Mouse (Mus musculus): ENCODE data around the gene Parp8.
"Not testable (repeated sequence)": the region's sequence is repeated elsewhere in the genome, so short reads cannot be mapped to it uniquely, and the experiment has no call there.

The Parp8 gene

GRCm38 (mm10) chr13:116962480-116963462, 62.6 kb downstream of the Parp8 start:
- no peak for DNase-seq

DNA sequence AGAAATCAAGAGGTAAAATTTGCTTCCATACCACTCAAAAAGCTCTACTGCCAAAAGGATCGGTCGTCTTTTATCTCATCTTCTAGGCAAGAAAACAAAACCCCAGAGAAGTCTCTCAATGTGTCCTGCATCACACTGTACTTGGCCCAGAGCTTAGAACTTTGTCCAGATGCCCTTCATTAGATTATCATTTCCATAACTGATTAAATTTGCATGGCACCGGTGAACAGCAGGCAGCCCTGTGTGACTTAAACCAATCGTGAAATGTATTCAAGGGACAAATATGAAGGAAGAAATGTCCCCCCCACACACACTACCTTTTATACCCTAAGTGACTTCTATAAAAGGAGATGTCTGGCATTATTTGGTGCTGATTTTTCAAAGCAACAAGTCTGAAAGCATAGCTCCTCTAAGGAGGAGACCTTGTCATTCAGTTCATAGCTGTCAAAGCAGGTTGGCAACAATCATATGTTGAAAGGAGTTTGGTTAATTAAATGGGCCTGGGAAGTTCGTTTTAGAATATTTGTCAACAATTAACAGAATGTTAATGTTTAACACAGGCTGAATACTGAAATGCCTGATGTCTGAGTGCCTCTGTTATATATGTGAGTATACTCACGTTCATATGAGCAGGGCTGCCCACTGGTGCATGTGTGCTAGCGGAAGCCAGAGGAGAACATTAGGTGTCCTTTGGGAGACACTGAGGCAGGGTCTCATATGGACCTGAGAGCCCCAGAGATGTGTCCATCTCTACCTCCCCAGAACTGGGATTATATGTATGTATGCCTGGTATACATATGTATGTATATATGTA, 66.4 kb downstream of the Parp8 start:
- DNase-seq, result peak; percentile 30 to 70

DNA sequence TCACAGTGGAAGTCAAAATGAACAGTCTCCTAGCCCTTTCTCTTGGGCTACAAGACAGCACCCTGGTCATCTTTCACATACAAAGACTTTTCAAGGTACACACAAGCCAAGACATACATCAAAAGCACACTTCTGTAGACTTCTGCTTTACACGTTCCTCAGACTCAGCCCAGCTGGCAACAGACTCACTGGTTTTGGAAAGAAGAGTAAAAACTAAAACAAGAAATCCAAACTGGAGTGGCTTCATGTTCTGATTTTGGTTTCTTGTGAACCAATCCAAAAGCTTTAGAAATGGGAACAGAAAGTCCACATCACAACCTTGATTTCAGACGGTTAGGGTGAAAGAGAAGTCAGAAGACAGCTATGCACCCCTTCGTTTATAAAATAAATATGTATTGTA, 67.8 kb downstream of the Parp8 start:
- no peak for DNase-seq

DNA sequence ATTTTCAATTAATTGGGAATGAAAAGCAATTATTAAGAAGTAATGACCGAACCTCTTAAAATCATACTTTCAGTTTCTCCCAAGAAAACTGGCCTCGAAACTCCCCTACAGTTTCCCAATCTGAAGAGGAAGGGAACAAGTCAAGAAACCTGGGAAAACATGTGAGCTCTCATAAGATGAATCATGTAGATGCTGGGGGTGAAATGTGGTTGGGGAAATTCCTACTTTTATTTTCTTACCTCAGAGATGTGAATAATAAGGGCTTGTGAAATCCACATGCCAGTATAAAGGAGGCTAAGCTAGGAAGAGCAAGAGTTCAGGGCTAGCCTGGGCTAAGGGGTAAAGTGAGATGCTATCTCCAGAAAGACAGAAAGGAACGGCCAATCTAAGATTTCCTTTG, 74.0 kb downstream of the Parp8 start:
- DNase-seq, result no peak

DNA sequence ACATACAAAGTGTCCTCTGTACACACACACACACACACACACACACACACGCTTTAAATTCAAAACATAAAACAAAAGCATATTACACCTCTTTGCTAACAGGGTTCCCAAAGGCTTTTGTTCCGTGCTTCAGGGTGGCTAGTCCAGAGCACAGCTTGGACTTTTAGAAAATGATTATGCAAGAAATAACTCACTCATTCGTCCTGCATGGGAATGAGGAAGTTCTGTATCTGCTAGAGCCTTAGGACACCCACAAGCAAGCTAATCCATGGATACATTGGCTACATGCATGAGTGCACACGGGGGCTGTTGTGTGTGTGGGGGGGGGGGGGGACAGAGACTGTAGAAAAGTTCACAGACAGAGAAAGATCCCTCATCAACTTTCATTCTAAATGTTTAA, 75.8 kb downstream of the Parp8 start:
- peak in 1 of 2 experiments; percentile 40 for DNase-seq

DNA sequence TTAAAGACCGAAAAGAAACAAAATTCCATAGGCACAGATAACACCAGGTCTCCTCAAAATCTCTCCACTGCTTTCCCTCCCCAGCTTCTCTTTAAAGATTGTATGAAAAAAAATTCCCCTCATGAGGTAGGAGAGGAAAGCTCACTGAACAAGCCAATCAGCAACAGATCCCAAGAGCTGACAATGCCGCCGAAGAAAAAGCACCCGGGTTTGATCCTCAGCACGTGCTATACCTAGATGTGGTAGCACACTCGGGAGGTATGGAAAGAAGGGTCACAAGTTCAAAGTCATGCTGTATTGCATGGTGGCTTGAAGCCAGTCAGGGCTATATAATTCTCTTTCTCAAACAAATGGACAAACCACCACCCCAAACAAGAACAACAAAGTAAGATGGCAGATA, 76.3 kb downstream of the Parp8 start:
- DNase-seq, result no peak

GRCm38 (mm10) chr13:116948299-116948659, 77.1 kb downstream of the Parp8 start:
- no peak for DNase-seq

DNA sequence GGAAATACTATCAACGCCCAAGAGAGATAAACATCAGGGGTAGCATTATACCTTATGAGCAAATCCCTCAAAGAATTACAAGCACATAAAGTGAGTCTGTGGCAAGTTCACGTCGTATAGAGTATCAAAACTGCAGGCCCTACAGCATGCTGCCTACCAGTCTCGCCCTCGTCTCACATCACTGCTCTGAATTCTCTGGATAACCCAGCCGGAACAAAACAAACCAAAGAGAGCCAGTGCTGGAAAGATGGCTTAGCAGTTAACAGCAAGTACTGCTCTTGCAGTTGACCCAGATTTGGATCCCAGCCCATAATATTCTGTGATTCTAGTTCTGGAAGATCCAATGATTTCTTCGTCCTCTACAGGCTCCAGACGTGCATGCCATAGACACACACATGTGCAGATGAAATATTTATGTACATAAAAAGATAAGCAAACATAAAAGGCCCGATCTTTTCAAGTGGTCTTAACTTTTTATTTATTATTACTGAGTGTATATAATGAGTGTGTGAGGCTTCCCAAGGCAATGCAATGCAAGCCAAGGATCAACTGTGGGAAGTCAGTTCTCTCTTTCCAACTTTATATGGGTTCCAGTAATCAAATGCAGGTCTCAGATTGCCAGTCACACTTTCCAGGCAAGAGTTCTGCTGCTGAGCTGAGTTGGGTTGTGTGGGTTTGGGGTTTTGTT, 77.6 kb downstream of the Parp8 start:
- peak; percentile 79 to 90 for DNase-seq

DNA sequence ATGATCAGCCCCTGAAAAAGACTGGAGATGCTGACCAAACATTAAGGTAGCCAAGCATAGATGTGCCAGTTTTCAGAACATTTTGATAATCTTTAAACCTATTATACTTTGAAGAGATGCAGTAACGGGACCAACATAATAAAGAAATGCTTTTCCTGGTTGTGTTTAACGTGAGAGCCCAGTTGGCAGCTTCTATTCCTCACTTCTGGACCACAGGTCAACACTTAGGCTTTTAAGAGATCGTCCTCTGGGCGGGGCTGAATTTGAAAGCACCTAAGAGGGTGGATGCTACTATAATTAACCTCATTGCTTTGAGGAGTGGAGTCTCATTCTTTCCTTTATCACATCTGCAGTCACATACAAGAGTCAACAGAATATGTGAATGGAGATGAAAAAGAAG, 78.8 kb downstream of the Parp8 start:
- peak; percentile 43 to 64 for DNase-seq

- DNase-seq, result no peak
Measured at GRCm38 (mm10) chr13:116941280-116942015, 83.9 kb downstream of the Parp8 start.

DNA sequence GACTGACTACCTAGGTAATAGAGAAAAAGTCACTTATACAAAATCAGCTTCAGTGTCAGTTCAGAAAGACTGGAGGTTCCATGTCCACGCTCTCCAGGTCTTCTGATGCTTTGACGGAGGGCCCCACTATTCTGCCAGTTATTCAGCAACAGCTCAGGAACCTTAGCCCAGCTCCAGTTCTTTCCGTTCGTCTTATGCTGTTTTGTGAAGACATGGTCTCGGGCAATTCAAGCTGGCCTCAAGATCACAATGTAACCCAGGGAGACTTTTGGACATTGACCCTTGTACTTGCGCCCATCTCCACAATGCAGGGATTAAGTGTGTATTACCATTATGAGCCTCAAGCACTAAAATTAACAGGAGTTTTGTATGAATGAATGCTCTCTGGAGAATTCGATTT, 84.6 kb downstream of the Parp8 start:
- DNase-seq, result peak; percentile 66

DNA sequence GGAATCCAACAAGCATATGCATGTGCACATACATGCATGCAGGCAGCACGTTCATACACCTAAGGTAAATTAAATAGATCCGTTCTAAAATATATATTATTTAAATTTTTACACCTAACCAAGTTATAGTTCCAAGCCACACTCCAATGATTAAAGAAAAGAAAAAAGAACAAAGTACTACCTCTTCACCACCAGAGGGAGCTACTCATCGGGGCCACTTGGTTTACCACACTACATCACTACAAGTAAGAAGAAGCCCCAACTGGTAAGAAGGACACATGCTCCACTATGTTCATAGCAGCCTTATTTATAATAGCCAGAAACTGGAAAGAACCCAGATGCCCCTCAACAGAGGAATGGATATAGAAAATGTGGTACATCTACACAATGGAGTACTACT, 88.3 kb downstream of the Parp8 start:
- DNase-seq, result not testable (repeated sequence)

- no peak for DNase-seq
Measured at GRCm38 (mm10) chr13:116917387-116917930, 107.9 kb downstream of the Parp8 start.

DNA sequence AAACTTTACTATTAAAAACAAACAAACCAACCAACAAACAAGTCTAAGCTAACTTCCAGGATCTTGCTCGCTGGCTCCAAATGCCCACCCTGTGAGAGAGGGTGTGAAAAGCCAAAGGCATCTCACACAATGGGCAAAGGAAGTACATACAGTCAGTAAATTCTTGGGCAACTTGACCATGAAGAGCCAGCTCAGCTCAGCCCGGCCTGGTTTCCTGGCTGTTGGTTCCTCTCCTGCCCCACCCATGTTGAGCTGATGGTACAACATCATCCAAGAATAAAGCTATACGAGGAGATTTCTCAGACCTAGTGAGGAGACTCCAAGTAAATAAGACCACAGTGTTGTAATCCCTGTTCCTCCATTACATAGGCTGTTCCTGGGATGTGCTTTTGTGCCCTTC, 117.1 kb downstream of the Parp8 start:
- DNase-seq, result no peak

GRCm38 (mm10) chr13:116903394-116903793, 121.9 kb downstream of the Parp8 start:
- no peak for DNase-seq

GRCm38 (mm10) chr13:116898395-116898794, 126.9 kb downstream of the Parp8 start:
- no peak for DNase-seq

GRCm38 (mm10) chr13:116897711-116898110, 127.6 kb downstream of the Parp8 start:
- DNase-seq, result no peak

DNA sequence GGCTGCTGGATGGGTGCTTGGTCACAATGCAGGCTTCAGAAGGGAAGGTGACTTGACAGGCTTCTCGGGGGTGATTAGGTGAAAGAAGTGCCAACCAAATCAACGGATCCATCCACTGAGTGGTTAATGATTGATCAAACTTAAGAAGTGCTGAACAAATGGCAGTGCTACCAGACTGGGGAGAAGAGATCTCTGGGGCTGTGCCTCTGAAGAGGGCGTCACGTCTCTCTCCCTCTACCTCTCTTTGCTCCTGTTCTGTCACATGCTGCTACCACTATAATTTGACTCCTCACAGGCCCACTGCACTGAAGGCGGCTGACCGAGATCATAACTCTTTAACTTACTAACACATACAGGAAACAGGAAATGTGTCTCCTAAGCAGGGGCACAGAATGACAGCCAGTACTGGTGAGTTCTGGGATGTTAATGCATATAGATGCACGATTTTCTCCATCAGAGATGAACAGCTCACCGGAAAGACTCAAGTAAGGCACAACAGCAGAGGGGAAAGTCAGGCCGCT, 140.9 kb downstream of the Parp8 start:
- DNase-seq, result peak; percentile 4

DNA sequence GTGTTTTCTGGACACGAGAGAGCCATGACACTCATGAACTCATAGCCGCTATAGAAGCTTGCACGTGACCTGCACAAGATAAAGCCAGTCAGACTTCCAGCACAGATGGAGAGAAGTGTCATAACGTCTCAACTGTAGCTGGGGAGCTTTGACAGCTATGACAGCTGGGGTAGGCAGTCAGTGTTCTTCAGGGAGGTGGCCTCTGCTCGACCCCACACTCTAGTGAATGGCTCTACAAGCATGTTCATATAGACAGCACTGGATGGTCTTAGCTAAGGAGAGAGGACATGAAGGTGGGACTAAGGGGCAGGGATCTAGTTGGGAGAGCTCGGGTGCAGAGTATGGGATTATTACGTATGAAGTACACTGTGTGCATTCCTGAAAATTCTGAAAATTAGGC, 143.1 kb downstream of the Parp8 start:
- no peak for DNase-seq

DNA sequence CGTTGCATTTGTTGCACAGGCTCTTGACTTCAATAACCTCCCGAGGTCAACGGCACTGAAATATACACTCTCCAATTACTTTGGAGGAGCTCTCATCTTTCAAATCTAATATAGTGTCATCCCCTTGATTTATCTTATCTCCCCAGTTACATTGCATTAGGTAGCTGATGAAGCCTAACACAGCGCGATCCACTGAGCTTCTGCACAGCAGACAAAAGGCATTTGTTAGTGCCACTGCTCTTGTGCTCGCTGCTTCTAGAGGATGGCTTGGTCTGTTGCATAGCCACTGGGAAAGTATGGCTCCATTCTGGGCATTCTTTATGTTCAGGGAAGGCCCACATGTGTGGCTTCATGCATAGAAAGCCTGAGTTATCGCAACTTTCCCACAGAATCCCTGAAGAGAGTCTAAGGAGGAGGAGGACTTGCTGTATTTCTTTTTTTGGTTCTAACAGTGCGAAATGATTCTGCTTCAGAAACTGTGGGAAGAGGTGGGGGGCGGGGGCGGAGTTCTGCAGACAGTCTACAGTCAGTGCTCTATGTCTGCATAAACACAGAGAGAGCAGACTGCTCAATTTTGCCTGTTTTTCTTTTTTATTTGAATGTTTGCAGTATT, 145.7 kb downstream of the Parp8 start:
- DNase-seq, result no peak

DNA sequence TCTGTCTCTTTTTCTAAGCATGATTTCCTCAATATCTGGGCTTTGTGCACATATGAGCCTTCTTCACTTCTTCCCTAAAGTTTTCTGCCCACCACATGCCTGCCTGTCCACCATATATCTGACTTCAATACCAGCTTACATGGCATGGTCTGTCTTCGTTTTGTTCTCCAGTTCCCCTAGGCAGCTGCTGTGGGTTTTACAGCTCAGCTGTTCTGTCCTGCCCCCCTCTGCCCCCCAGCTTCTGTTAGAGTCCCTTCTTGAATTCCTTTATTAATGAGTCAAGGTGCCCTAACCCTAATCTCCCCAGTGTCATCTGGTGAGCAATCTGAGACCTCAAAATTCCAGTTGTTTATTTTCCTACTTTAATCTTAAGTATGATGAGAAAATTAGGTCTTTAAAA, 155.1 kb downstream of the Parp8 start:
- no peak for DNase-seq

DNA sequence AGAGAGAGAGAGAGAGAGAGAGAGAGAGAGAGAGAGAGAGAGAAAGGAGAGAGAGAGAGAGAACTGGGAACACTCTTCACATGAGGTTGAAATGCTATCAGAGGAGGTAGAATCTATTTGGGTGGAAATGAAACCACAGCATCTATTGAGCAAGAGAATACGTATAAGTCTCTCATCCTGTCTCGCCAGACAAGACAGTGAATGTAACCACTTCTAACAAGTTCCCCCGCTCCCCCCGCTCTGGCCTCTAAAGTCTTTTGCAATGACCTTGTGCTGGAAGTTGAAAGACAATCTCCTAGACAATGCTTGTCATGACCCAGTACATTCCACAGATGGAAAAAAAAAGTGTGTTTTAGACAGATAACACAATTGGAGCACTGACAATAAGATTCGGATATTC, 181.4 kb downstream of the Parp8 start:
- DNase-seq, result no peak
